Mouse (Mus musculus) CH12.LX (cell line): ENCODE data around the gene Tomm40l. TPM values are rescaled to one million over a fixed set of nuclear protein-coding genes. Genes with fewer than 3 reads are reported as not detected.

Experiments
- DNase-seq: peaks from one replicate; pipeline ENCODE4 v3.0.0-alpha.2; 2013; ENCODE audit errors: extremely low read depth
- H3K27ac ChIP-seq: 2 replicates; pipeline ENCODE4 v1.5.1; 2012; ENCODE audit warnings: low read depth, mild to moderate bottlenecking, control low read depth, moderate library complexity; ENCODE audit not compliant: insufficient read depth
- H3K27me3 ChIP-seq: replicated peaks from 2 replicates; pipeline ENCODE3; 2012; ENCODE audit warnings: inconsistent platforms
- H3K36me3 ChIP-seq, 2 experiments: replicated peaks in 1 of 2; 2 replicates each; pipeline versions ENCODE3 to v1.6.1; 2012; ENCODE audit warnings: inconsistent platforms in 1 of 2, low read length in 1 of 2, mild to moderate bottlenecking in 1 of 2, mixed read lengths in 1 of 2, moderate library complexity in 1 of 2; ENCODE audit not compliant: control insufficient read depth in 1 of 2, insufficient read depth in 1 of 2
- H3K4me1 ChIP-seq, 2 experiments: 2 replicates each; pipeline ENCODE4 v1.6.1; 2012; ENCODE audit warnings: inconsistent platforms in 1 of 2, moderate library complexity in 1 of 2; ENCODE audit not compliant: insufficient read depth in 2 of 2, control insufficient read depth in 1 of 2
- H3K4me2 ChIP-seq: 2 replicates; pipeline ENCODE4 v1.6.1; 2012; ENCODE audit warnings: low read depth, mild to moderate bottlenecking, control low read depth; ENCODE audit not compliant: poor library complexity, insufficient read depth, severe bottlenecking
- H3K4me3 ChIP-seq, 3 experiments: fragments of 150-350 bp in 1 of 3; sonication (generic) in 1 of 3; replicated peaks in 1 of 3; 2 replicates each; pipeline versions ENCODE3 to v1.5.1; 2011 to 2012; ENCODE audit warnings: low read depth in 2 of 3, low read length in 2 of 3, mild to moderate bottlenecking in 2 of 3, moderate library complexity in 2 of 3, control low read depth in 1 of 3, improper control_type of control experiment in 1 of 3, inconsistent platforms in 1 of 3, mixed read lengths in 1 of 3; ENCODE audit not compliant: poor library complexity in 1 of 3
- H3K79me2 ChIP-seq: replicated peaks from 2 replicates; pipeline ENCODE4 v1.6.1; 2012; ENCODE audit warnings: mild to moderate bottlenecking, moderate library complexity; ENCODE audit not compliant: control insufficient read depth, poor library complexity, insufficient read depth, severe bottlenecking; ENCODE audit errors: extremely low read depth
- H3K9ac ChIP-seq: 2 replicates; pipeline ENCODE4 v1.6.1; 2012; ENCODE audit warnings: low read depth, mild to moderate bottlenecking, control low read depth, moderate library complexity; ENCODE audit not compliant: insufficient read depth
- H3K9me3 ChIP-seq: replicated peaks from 2 replicates; pipeline ENCODE3; 2012; ENCODE audit warnings: low read length, inconsistent platforms, mixed read lengths
- CHD2 ChIP-seq: IDR thresholded peaks from 2 replicates; pipeline ENCODE4 v1.6.1; 2011; ENCODE audit warnings: low read length, improper control_type of control experiment
- GABPA ChIP-seq: IDR thresholded peaks from 2 replicates; pipeline ENCODE4 v1.6.1; 2012; ENCODE audit warnings: low read depth, low read length, improper control_type of control experiment, inconsistent platforms; ENCODE audit not compliant: insufficient replicate concordance
- IRF4 ChIP-seq: IDR thresholded peaks from 2 replicates; pipeline ENCODE4 v1.6.1; 2014; ENCODE audit warnings: low read depth, mild to moderate bottlenecking, inconsistent platforms, low read length, improper control_type of control experiment
- KAT2A ChIP-seq: IDR thresholded peaks from 2 replicates; pipeline ENCODE4 v1.6.1; 2012; ENCODE audit warnings: low read length, improper control_type of control experiment, inconsistent platforms; ENCODE audit not compliant: insufficient replicate concordance
- MAFK ChIP-seq: IDR thresholded peaks from 2 replicates; pipeline ENCODE4 v1.6.1; 2011; ENCODE audit warnings: low read length, improper control_type of control experiment; ENCODE audit not compliant: insufficient replicate concordance
- MAX ChIP-seq: IDR thresholded peaks from 2 replicates; pipeline ENCODE4 v1.6.1; 2011; ENCODE audit warnings: low read length, improper control_type of control experiment
- MAZ ChIP-seq: IDR thresholded peaks from 2 replicates; pipeline ENCODE4 v1.6.1; 2012; ENCODE audit warnings: low read depth, mild to moderate bottlenecking, inconsistent platforms, low read length, improper control_type of control experiment, moderate library complexity
- MEF2A ChIP-seq: IDR thresholded peaks from 2 replicates; pipeline ENCODE4 v1.6.1; 2014; ENCODE audit warnings: low read depth, mild to moderate bottlenecking, inconsistent platforms, low read length, improper control_type of control experiment, borderline replicate concordance
- MXI1 ChIP-seq: IDR thresholded peaks from 2 replicates; pipeline ENCODE4 v1.6.1; 2011; ENCODE audit warnings: mild to moderate bottlenecking, low read depth, low read length, improper control_type of control experiment
- PAX5 ChIP-seq: IDR thresholded peaks from 2 replicates; pipeline ENCODE4 v1.6.1; 2012; ENCODE audit warnings: low read length, inconsistent platforms, mixed read lengths
- POLR2AphosphoS2 ChIP-seq: IDR thresholded peaks from 2 replicates; pipeline ENCODE4 v1.6.1; 2011; ENCODE audit warnings: low read depth, low read length, improper control_type of control experiment
- SIN3A ChIP-seq: IDR thresholded peaks from 2 replicates; pipeline ENCODE4 v1.6.1; 2012; ENCODE audit warnings: low read length, improper control_type of control experiment, inconsistent platforms
- TCF12 ChIP-seq: IDR thresholded peaks from 2 replicates; pipeline ENCODE4 v1.6.1; 2014; ENCODE audit warnings: low read depth, mild to moderate bottlenecking, inconsistent platforms, low read length, improper control_type of control experiment
- UBTF ChIP-seq: IDR thresholded peaks from 2 replicates; pipeline ENCODE4 v1.6.1; 2012; ENCODE audit warnings: low read depth, mild to moderate bottlenecking, inconsistent platforms, low read length, improper control_type of control experiment, moderate library complexity
- ZC3H11A ChIP-seq: IDR thresholded peaks from 2 replicates; pipeline ENCODE4 v1.6.1; 2012; ENCODE audit warnings: low read depth, mild to moderate bottlenecking, inconsistent platforms, low read length, improper control_type of control experiment
- ZMIZ1 ChIP-seq: IDR thresholded peaks from 2 replicates; pipeline ENCODE4 v1.6.1; 2012; ENCODE audit warnings: low read depth, mild to moderate bottlenecking, inconsistent platforms, low read length, improper control_type of control experiment
- dilution Hi-C: fragments of 300-500 bp; cut with MboI; formaldehyde crosslinking; loops from 2 replicates; pipeline ENCODE4 v1.14.3; 2020; ENCODE audit warnings: low sequenced_read_pairs; ENCODE audit not compliant: extremely low pct_unique_long_range_greater_than_20kb, extremely low pct_ligation_motif_present
- in situ Hi-C: fragments of 300-500 bp; cut with MboI; formaldehyde crosslinking; loops from 3 replicates; pipeline ENCODE4 v1.14.3; 2019; ENCODE audit warnings: low sequenced_read_pairs, low pct_ligation_motif_present, low pct_unique_long_range_greater_than_20kb, mixed read lengths
- polyA plus RNA-seq: library from polyadenylated mRNA; unstranded; fragments of >175 nt; gene quantifications from 2 replicates; pipeline ENCODE4 v1.2.1, GENCODE M21; 2012; ENCODE audit warnings: low read depth; ENCODE audit not compliant: insufficient read length
- total RNA-seq, 2 experiments: library from RNA; depleted of rRNA; stranded (reverse); fragments of 300-350 nt in 1 of 2; fragments of >200 nt in 1 of 2; gene quantifications; 2 replicates each; pipeline ENCODE4 v1.2.3; 2012 to 2014

Gene Tomm40l
- total and polyA plus RNA-seq, 3 experiments = 24.7 to 37.1 (median 36.0) TPM

DNA sequence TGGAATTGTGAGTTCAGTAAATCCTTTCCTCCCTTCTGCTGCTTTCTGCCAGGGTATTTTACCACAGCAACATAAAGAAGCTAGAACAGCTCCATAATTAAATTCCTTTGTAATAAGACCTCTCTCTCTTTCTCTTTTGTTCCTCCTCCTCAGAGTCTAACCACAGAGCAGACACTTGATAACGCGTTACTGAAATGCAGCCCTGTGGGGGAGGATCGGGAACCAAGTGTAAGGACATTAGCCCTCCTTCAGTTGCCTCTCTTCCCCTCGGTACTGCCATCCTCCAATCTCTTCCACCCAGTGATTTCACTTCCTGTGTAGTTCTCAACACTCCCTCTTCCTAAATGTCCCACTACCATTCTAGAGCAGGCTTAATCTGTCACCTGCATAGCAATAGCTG, 12.9 kb downstream of the Tomm40l start:
- peaks cover 33% of the 10 kb centered on the region for H3K27me3 ChIP-seq
- H3K79me2 ChIP-seq = no peaks in the 10 kb centered on the region
- H3K4me1 ChIP-seq = no peaks in the 10 kb centered on the region
- in situ Hi-C loops = no loop called here
- TF ChIP-seq POLR2AphosphoS2 = no peak
- no peak for TF ChIP-seq ZMIZ1
- no peak for TF ChIP-seq SIN3A
- TF ChIP-seq MEF2A = no peak
- no peak for TF ChIP-seq UBTF
- no peak for TF ChIP-seq KAT2A
- TF ChIP-seq TCF12 = no peak
- no peak for TF ChIP-seq MAX
- no peak for TF ChIP-seq PAX5
- TF ChIP-seq CHD2 = no peak
- no peak for TF ChIP-seq MAFK
- dilution Hi-C loops = no loop called here
- peaks cover 5% of the 10 kb centered on the region for H3K9me3 ChIP-seq
- DNase-seq = no peak
- H3K27ac ChIP-seq = no peak overlapping the region
- no peak overlapping the region for H3K4me2 ChIP-seq
- no peak overlapping the region for H3K9ac ChIP-seq
- H3K4me3 ChIP-seq = no peak overlapping the region
- no peaks in the 10 kb centered on the region for H3K36me3 ChIP-seq

DNA sequence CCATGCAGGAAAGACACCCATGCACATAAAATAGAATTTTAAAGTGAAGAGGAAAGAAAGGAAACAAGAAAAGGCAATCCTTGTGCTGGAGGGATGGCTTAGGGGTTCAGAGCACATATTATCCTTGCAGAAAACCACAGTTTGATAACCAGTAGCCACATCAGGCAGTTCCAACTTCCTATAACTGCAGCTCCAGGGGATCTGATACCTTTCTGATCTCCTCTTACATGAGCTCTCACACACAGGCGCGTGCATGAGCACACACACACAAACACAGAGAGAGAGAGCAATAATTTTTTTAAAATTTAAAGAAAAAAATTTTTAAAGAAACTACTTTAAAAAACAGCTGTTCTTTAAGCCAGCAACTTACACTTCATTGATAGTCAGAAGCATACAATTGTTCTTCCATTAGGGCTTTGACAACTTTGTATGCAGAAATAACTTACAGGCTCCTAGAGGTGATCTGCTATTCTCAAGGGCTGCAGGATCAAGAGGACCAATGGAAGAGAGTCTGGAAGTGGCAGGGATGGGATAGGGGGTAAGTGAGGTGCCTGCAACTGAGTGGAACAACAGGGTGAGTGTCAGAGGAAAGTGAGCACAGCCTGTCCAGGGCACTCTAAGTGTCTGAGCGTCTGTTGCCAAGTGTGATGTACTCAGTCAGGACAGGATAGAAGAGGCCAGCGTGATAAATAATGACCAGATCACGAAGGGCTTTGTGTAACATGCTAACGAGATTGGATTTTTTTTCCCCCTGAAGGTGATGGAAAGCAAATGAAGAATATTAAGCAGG, 16.4 kb downstream of the Tomm40l start:
- no peaks in the 10 kb centered on the region for H3K36me3 ChIP-seq
- dilution Hi-C loops = no loop called here
- H3K4me2 ChIP-seq = no peak overlapping the region
- H3K4me1 ChIP-seq = no peaks in the 10 kb centered on the region
- peaks cover 39% of the 10 kb centered on the region for H3K27me3 ChIP-seq
- H3K9ac ChIP-seq = no peak overlapping the region
- H3K79me2 ChIP-seq = no peaks in the 10 kb centered on the region
- TF ChIP-seq ZC3H11A (no peak), IRF4 (no peak), MXI1 (no peak), GABPA (no peak), MAZ (no peak), ZMIZ1 (no peak)
- H3K27ac ChIP-seq = no peak overlapping the region
- DNase-seq = no peak
- in situ Hi-C loops = no loop called here
- H3K9me3 ChIP-seq = peaks cover 5% of the 10 kb centered on the region
- H3K4me3 ChIP-seq = no peak overlapping the region
